Comparison of ENCODE assay signal across 8 mouse cellular contexts in genomic region chr9:21546789-21547074, GRCm38 (mm10). TPM values are rescaled to one million over a fixed set of nuclear protein-coding genes. Genes with fewer than 3 reads are reported as not detected.
DNase-seq lines count a peak whose midpoint lies in the region; ATAC-seq and TF ChIP-seq lines count a peak whose summit lies in the region.

Carm1 (plus strand) TSS chr9:21546894.

- H3K9ac ChIP-seq in kidney, embryonic 16.5 days (replicated peaks; ENCODE audit: low read length) = peak within 1 kb of the TSS; percentile 97
- peak within 1 kb of the TSS; percentile 93 for H3K9ac ChIP-seq in forebrain, postnatal 0 days
- H3K9ac ChIP-seq in hindbrain, embryonic 14.5 days = peak within 1 kb of the TSS; percentile 98
- peak within 1 kb of the TSS; percentile 99 for H3K9ac ChIP-seq in limb, embryonic 15.5 days
- H3K9ac ChIP-seq in stomach, embryonic 16.5 days (ENCODE audit: low read length) = peak within 1 kb of the TSS; percentile 94

- H3K36me3 ChIP-seq in kidney, embryonic 16.5 days (ENCODE audit: insufficient read depth, low read length) = peaks cover 8% of the 10 kb centered on the region; the same call in 1 of the 2 replicates
- H3K36me3 ChIP-seq in forebrain, postnatal 0 days (ENCODE audit: insufficient read depth) = peaks cover 3% of the 10 kb centered on the region
- peaks cover 21% of the 10 kb centered on the region for H3K36me3 ChIP-seq in hindbrain, embryonic 14.5 days (replicated peaks; ENCODE audit: control insufficient read depth, insufficient read depth)
- peaks cover 20% of the 10 kb centered on the region for H3K36me3 ChIP-seq in limb, embryonic 15.5 days
- peaks cover 7% of the 10 kb centered on the region; the same call in 1 of the 2 replicates for H3K36me3 ChIP-seq in stomach, embryonic 16.5 days (ENCODE audit: control insufficient read depth, insufficient read depth, low read length)

- DNase-seq in kidney, postnatal 36 days = no peak
- DNase-seq in adrenal gland, adult 2 months = no peak
- no peak for DNase-seq in forebrain, postnatal 0 days
- no peak for DNase-seq in hindbrain, embryonic 14.5 days (ENCODE audit: low spot score)
- DNase-seq in retina, postnatal 1 day = no peak

- no peaks in the 10 kb centered on the region for H3K27me3 ChIP-seq in kidney, embryonic 16.5 days (ENCODE audit: insufficient read depth, low read length)
- no peaks in the 10 kb centered on the region for H3K27me3 ChIP-seq in forebrain, postnatal 0 days (ENCODE audit: insufficient read depth, low read length)
- H3K27me3 ChIP-seq in hindbrain, embryonic 14.5 days (ENCODE audit: control insufficient read depth, insufficient read depth, low read length) = no peaks in the 10 kb centered on the region
- H3K27me3 ChIP-seq in limb, embryonic 15.5 days = no peaks in the 10 kb centered on the region
- H3K27me3 ChIP-seq in stomach, embryonic 16.5 days (ENCODE audit: control insufficient read depth, insufficient read depth, low read length) = no peaks in the 10 kb centered on the region

- H3K27ac ChIP-seq in kidney, embryonic 16.5 days (ENCODE audit: low read length) = peak within 1 kb of the TSS; percentile 98
- peak within 1 kb of the TSS; percentile 97 for H3K27ac ChIP-seq in forebrain, postnatal 0 days (ENCODE audit: low read depth, low read length)
- peak within 1 kb of the TSS; percentile 98 for H3K27ac ChIP-seq in hindbrain, embryonic 14.5 days
- H3K27ac ChIP-seq in limb, embryonic 15.5 days = peak within 1 kb of the TSS; percentile 99
- H3K27ac ChIP-seq in stomach, embryonic 16.5 days (ENCODE audit: low read length) = peak within 1 kb of the TSS; percentile 98

- peak within 1 kb of the TSS; percentile 71 for H3K4me2 ChIP-seq in kidney, embryonic 16.5 days (replicated peaks; ENCODE audit: low read depth, low read length)
- H3K4me2 ChIP-seq in forebrain, postnatal 0 days (ENCODE audit: low read depth) = peak within 1 kb of the TSS; percentile 65
- peak within 1 kb of the TSS; percentile 74 for H3K4me2 ChIP-seq in hindbrain, embryonic 14.5 days (replicated peaks)
- H3K4me2 ChIP-seq in limb, embryonic 15.5 days = peak within 1 kb of the TSS; percentile 66
- peak within 1 kb of the TSS; percentile 82 for H3K4me2 ChIP-seq in stomach, embryonic 16.5 days (ENCODE audit: low read depth, low read length)

- no peaks in the 10 kb centered on the region for H3K9me3 ChIP-seq in kidney, embryonic 16.5 days (ENCODE audit: low read length)
- no peaks in the 10 kb centered on the region for H3K9me3 ChIP-seq in forebrain, postnatal 0 days (ENCODE audit: low read length)
- no peaks in the 10 kb centered on the region for H3K9me3 ChIP-seq in hindbrain, embryonic 14.5 days (ENCODE audit: control insufficient read depth, low read length)
- no peaks in the 10 kb centered on the region for H3K9me3 ChIP-seq in limb, embryonic 15.5 days
- no peaks in the 10 kb centered on the region for H3K9me3 ChIP-seq in stomach, embryonic 16.5 days (replicated peaks; ENCODE audit: control insufficient read depth, low read length)

- TF ChIP-seq CTCF in forebrain, postnatal 0 days (IDR thresholded peaks at IDR 0.05; ENCODE audit: low read depth) = no peak

- H3K4me3 ChIP-seq in kidney, embryonic 16.5 days (ENCODE audit: low read length) = peak within 1 kb of the TSS; percentile 61
- peak within 1 kb of the TSS; percentile 69 for H3K4me3 ChIP-seq in forebrain, postnatal 0 days (ENCODE audit: low read depth, low read length)
- H3K4me3 ChIP-seq in hindbrain, embryonic 14.5 days (replicated peaks; ENCODE audit: low read length) = peak within 1 kb of the TSS; percentile 83
- peak within 1 kb of the TSS; percentile 87 for H3K4me3 ChIP-seq in limb, embryonic 15.5 days
- H3K4me3 ChIP-seq in stomach, embryonic 16.5 days (replicated peaks; ENCODE audit: low read length) = peak within 1 kb of the TSS; percentile 79

- peaks cover 20% of the 10 kb centered on the region for H3K4me1 ChIP-seq in kidney, embryonic 16.5 days (ENCODE audit: insufficient read depth, low read length)
- H3K4me1 ChIP-seq in forebrain, postnatal 0 days (ENCODE audit: insufficient read depth) = peaks cover 10% of the 10 kb centered on the region
- H3K4me1 ChIP-seq in hindbrain, embryonic 14.5 days (replicated peaks; ENCODE audit: control insufficient read depth, insufficient read depth, low read length) = peaks cover 15% of the 10 kb centered on the region
- peaks cover 33% of the 10 kb centered on the region for H3K4me1 ChIP-seq in limb, embryonic 15.5 days
- H3K4me1 ChIP-seq in stomach, embryonic 16.5 days (ENCODE audit: control insufficient read depth, insufficient read depth, low read length) = peaks cover 26% of the 10 kb centered on the region

- no peak; the same call in 1 of the 2 replicates for ATAC-seq in kidney, embryonic 16.5 days (ENCODE audit: low FRiP score, low TSS enrichment)
- no peak for ATAC-seq in forebrain, postnatal 0 days
- no peak for ATAC-seq in hindbrain, embryonic 14.5 days (ENCODE audit: low FRiP score)
- no peak for ATAC-seq in limb, embryonic 15.5 days (ENCODE audit: insufficient number of reproducible peaks, low FRiP score, low TSS enrichment, low read depth)
- ATAC-seq in stomach, embryonic 16.5 days (ENCODE audit: insufficient read depth, low FRiP score) = no peak

- under 1% methylated on average over 16 of the region's 52 CpGs for WGBS in kidney, embryonic 16.5 days
- 18% methylated on average over 24 of the region's 52 CpGs for WGBS in forebrain, postnatal 0 days
- under 1% methylated on average over 47 of the region's 52 CpGs for WGBS in hindbrain, embryonic 14.5 days
- WGBS in limb, embryonic 15.5 days = 0% methylated on average over 42 of the region's 52 CpGs
- WGBS in stomach, embryonic 16.5 days = under 1% methylated on average over 39 of the region's 52 CpGs

RNA-seq across cellular contexts. Expression of gene Carm1, which starts in this region (rescaled TPM):
- polyA plus RNA-seq in kidney, embryonic 16.5 days (2015; fragmentation: Nextera tagmentation; extraction: Ambion mirVana) = 27.1 and 32.1 TPM in 2 replicates
- 10 to 100 TPM; 39.9 to 52.3 TPM for total RNA-seq in adrenal gland, adult 2 months (2021)
- 72.8 and 95.4 TPM in 2 replicates for polyA plus RNA-seq in adrenal gland, adult 2 months (2012; rRNA removed)
- 64.8 and 81.4 TPM in 2 replicates for total RNA-seq in forebrain, postnatal 0 days (2014; rRNA removed)
- polyA plus RNA-seq in forebrain, postnatal 0 days (2015; fragmentation: Nextera tagmentation; extraction: Ambion mirVana) = 20.7 and 25.9 TPM in 2 replicates
- 37.0 and 41.3 TPM in 2 replicates for polyA plus RNA-seq in hindbrain, embryonic 14.5 days (2014; fragmentation: Nextera tagmentation; extraction: Ambion mirVana)
- polyA plus RNA-seq in limb, embryonic 15.5 days (2015; fragmentation: Nextera tagmentation; extraction: Ambion mirVana) = 47.3 and 53.2 TPM in 2 replicates
- 15.6 and 16.1 TPM in 2 replicates for polyA plus RNA-seq in stomach, embryonic 16.5 days (2015; fragmentation: Nextera tagmentation; extraction: Ambion mirVana)
